Mouse (Mus musculus) bone marrow macrophage, adult 2 months (primary cell): Measurements from ENCODE around the gene Wdr70.

Source experiments
- CTCF ChIP-seq: IDR thresholded peaks from 2 replicates; pipeline ENCODE4 v1.5.1; 2012; ENCODE audit warnings: low read depth, mild to moderate bottlenecking, low read length, moderate library complexity
- POLR2A ChIP-seq: IDR thresholded peaks from 2 replicates; pipeline ENCODE4 v1.6.1; 2012; ENCODE audit warnings: mild to moderate bottlenecking, low read depth, low read length, borderline replicate concordance

DNA sequence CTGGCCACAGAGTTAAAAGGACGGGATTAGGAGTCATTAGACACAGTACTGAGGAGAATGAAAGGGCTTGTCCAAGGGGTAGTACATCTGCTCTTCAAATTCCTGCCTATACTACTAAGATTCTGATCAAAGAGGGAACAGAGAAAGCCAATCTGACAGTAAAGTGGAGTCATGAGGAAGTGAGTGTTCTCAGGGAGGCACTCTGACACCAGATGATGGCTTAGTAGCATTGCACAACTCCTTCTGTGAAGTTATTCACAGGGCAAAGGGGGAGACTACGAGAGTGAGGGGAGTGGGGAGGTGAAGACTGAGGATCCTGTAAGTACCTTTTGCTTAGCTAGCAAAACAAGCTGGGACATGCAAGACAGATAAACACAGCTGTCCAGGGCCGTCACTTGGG lies 61.2 kb downstream of the Wdr70 start:
- TF ChIP-seq POLR2A, result no peak
- TF ChIP-seq CTCF, result no peak
